Mouse (Mus musculus) heart, embryonic 15.5 days (tissue): ENCODE measurements around the gene Nuak2. TPM values are rescaled to one million over a fixed set of nuclear protein-coding genes. Genes with fewer than 3 reads are reported as not detected.

Experiments
- ATAC-seq: fragments of 200-750 bp; cut with Nextera tagmentation; replicated peaks from 2 replicates; pipeline ENCODE4 v1.8.0; 2017; ENCODE audit warnings: low read depth, moderate TSS enrichment; ENCODE audit not compliant: insufficient number of reproducible peaks, insufficient read depth, low FRiP score
- H3K27ac ChIP-seq: fragments of 300-500 bp; sonication (generic); 2 replicates; pipeline ENCODE4 v1.5.1; 2015; ENCODE audit warnings: mild to moderate bottlenecking, inconsistent platforms
- H3K27me3 ChIP-seq: fragments of 300-500 bp; sonication (generic); 2 replicates; pipeline ENCODE4 v1.6.1; 2015; ENCODE audit warnings: inconsistent platforms
- H3K36me3 ChIP-seq: fragments of 300-500 bp; sonication (generic); 2 replicates; pipeline ENCODE4 v1.6.1; 2015; ENCODE audit warnings: mild to moderate bottlenecking, inconsistent platforms
- H3K4me1 ChIP-seq: fragments of 300-500 bp; sonication (generic); replicated peaks from 2 replicates; pipeline ENCODE4 v1.6.1; 2015; ENCODE audit warnings: inconsistent platforms
- H3K4me2 ChIP-seq: fragments of 300-500 bp; sonication (generic); 2 replicates; pipeline ENCODE4 v1.6.1; 2015; ENCODE audit warnings: inconsistent platforms, mild to moderate bottlenecking, moderate library complexity
- H3K4me3 ChIP-seq: fragments of 300-500 bp; sonication (generic); 2 replicates; pipeline ENCODE4 v1.5.1; 2015; ENCODE audit warnings: mild to moderate bottlenecking, inconsistent platforms
- H3K9ac ChIP-seq: fragments of 300-500 bp; sonication (generic); 2 replicates; pipeline ENCODE4 v1.6.1; 2015; ENCODE audit warnings: mild to moderate bottlenecking, inconsistent platforms
- H3K9me3 ChIP-seq: fragments of 300-500 bp; sonication (generic); replicated peaks from 2 replicates; pipeline ENCODE4 v1.6.1; 2016; ENCODE audit warnings: inconsistent platforms
- WGBS: fragments of 180-500 bp; shearing (Covaris S2); methylation state at CpG from one replicate; pipeline ENCODE4 v1.1.7; 2015; ENCODE audit warnings: mixed read lengths; 5-methylcytosine and 5-hydroxymethylcytosine counted together
- polyA plus RNA-seq: library from polyadenylated mRNA; unstranded; fragments of >200 nt; fragmentation: Nextera tagmentation; extraction: Ambion mirVana; gene quantifications from 2 replicates; pipeline ENCODE4 v1.2.1, GENCODE M21; 2015

Nuak2 gene
- polyA plus RNA-seq, 1 experiment from 2014 or later, result 3.0 TPM

GRCm38 (mm10) chr1:132286735-132287134 is 29.2 kb upstream of the Nuak2 start:
- Histone ChIP-seq H3K36me3 (no peaks in the 10 kb centered on the region), H3K27ac (no peak overlapping the region), H3K4me2 (no peak overlapping the region), H3K9me3 (no peaks in the 10 kb centered on the region), H3K9ac (no peak overlapping the region), H3K4me1 (peaks cover 19% of the 10 kb centered on the region), H3K4me3 (no peak overlapping the region), H3K27me3 (0 out of 2 replicates have a peak, but pooled peaks cover 4% of the 10 kb centered on the region)
- no peak for ATAC-seq
- 74% methylated on average over 1 of the region's 1 CpGs for WGBS

GRCm38 (mm10) chr1:132287445-132287844 is 28.5 kb upstream of the Nuak2 start:
- peaks cover 26% of the 10 kb centered on the region for H3K4me1 ChIP-seq
- ATAC-seq, result no peak
- no peak overlapping the region for H3K4me3 ChIP-seq
- no peak overlapping the region for H3K9ac ChIP-seq
- WGBS, result 37% methylated on average over 2 of the region's 2 CpGs
- H3K4me2 ChIP-seq, result no peak overlapping the region
- peak overlapping the region; percentile 32; the same call in 1 of the 2 replicates for H3K27ac ChIP-seq
- 0 out of 2 replicates have a peak, but pooled peaks cover 4% of the 10 kb centered on the region for H3K27me3 ChIP-seq
- no peaks in the 10 kb centered on the region for H3K9me3 ChIP-seq
- no peaks in the 10 kb centered on the region for H3K36me3 ChIP-seq

- 32% methylated on average over 11 of the region's 11 CpGs for WGBS
- no peak for ATAC-seq
- Histone ChIP-seq H3K4me3 (no peak overlapping the region), H3K27me3 (0 out of 2 replicates have a peak, but pooled peaks cover 4% of the 10 kb centered on the region), H3K4me1 (peaks cover 31% of the 10 kb centered on the region), H3K4me2 (no peak overlapping the region), H3K9me3 (no peaks in the 10 kb centered on the region), H3K27ac (0 out of 2 replicates have a peak overlapping the region, but pooled peaks have one; percentile 32), H3K9ac (no peak overlapping the region), H3K36me3 (no peaks in the 10 kb centered on the region)
Observed at GRCm38 (mm10) chr1:132287991-132288451, 27.9 kb upstream of the Nuak2 start.

GRCm38 (mm10) chr1:132289965-132290364 is 26.0 kb upstream of the Nuak2 start:
- no peak overlapping the region for H3K4me2 ChIP-seq
- H3K4me3 ChIP-seq, result no peak overlapping the region
- H3K9me3 ChIP-seq, result no peaks in the 10 kb centered on the region
- H3K36me3 ChIP-seq, result no peaks in the 10 kb centered on the region
- H3K9ac ChIP-seq, result no peak overlapping the region
- ATAC-seq, result no peak
- no peak overlapping the region for H3K27ac ChIP-seq
- 62% methylated on average over 6 of the region's 6 CpGs for WGBS
- peaks cover 6% of the 10 kb centered on the region; the same call in 1 of the 2 replicates for H3K27me3 ChIP-seq
- H3K4me1 ChIP-seq, result peaks cover 31% of the 10 kb centered on the region

- Histone ChIP-seq H3K4me3 (no peak overlapping the region), H3K4me2 (no peak overlapping the region), H3K4me1 (peaks cover 31% of the 10 kb centered on the region), H3K27ac (no peak overlapping the region), H3K9me3 (no peaks in the 10 kb centered on the region), H3K27me3 (peaks cover 13% of the 10 kb centered on the region; the same call in 1 of the 2 replicates), H3K9ac (no peak overlapping the region), H3K36me3 (no peaks in the 10 kb centered on the region)
- no peak for ATAC-seq
- WGBS, result 64% methylated on average over 11 of the region's 11 CpGs
Observed at GRCm38 (mm10) chr1:132290921-132291675, 24.8 kb upstream of the Nuak2 start.

GRCm38 (mm10) chr1:132291706-132292105 is 24.2 kb upstream of the Nuak2 start:
- Histone ChIP-seq H3K4me3 (no peak overlapping the region), H3K9ac (no peak overlapping the region), H3K27me3 (peaks cover 15% of the 10 kb centered on the region), H3K4me2 (no peak overlapping the region), H3K9me3 (no peaks in the 10 kb centered on the region), H3K36me3 (no peaks in the 10 kb centered on the region), H3K4me1 (peaks cover 31% of the 10 kb centered on the region), H3K27ac (no peak overlapping the region)
- no peak for ATAC-seq
- 55% methylated on average over 4 of the region's 4 CpGs for WGBS

- WGBS, result 48% methylated on average over 21 of the region's 21 CpGs
- Histone ChIP-seq H3K27ac (peak overlapping the region; percentile 57), H3K36me3 (no peaks in the 10 kb centered on the region), H3K4me3 (no peak overlapping the region), H3K9ac (no peak overlapping the region), H3K9me3 (no peaks in the 10 kb centered on the region), H3K27me3 (peaks cover 22% of the 10 kb centered on the region), H3K4me1 (peaks cover 28% of the 10 kb centered on the region), H3K4me2 (peak overlapping the region; percentile 9; the same call in 1 of the 2 replicates)
- no peak for ATAC-seq
Observed at GRCm38 (mm10) chr1:132292318-132293129, 23.4 kb upstream of the Nuak2 start.

- no peak overlapping the region for H3K9ac ChIP-seq
- H3K4me2 ChIP-seq, result no peak overlapping the region
- ATAC-seq, result no peak
- 77% methylated on average over 7 of the region's 7 CpGs for WGBS
- H3K4me3 ChIP-seq, result no peak overlapping the region
- H3K36me3 ChIP-seq, result no peaks in the 10 kb centered on the region
- peaks cover 29% of the 10 kb centered on the region for H3K4me1 ChIP-seq
- H3K27ac ChIP-seq, result no peak overlapping the region
- H3K27me3 ChIP-seq, result peaks cover 46% of the 10 kb centered on the region
- H3K9me3 ChIP-seq, result no peaks in the 10 kb centered on the region
Observed at GRCm38 (mm10) chr1:132295506-132295905, 20.4 kb upstream of the Nuak2 start.

GRCm38 (mm10) chr1:132296051-132296450 is 19.9 kb upstream of the Nuak2 start:
- no peak overlapping the region for H3K4me3 ChIP-seq
- H3K9ac ChIP-seq, result no peak overlapping the region
- peaks cover 46% of the 10 kb centered on the region for H3K27me3 ChIP-seq
- H3K36me3 ChIP-seq, result no peaks in the 10 kb centered on the region
- H3K4me2 ChIP-seq, result no peak overlapping the region
- ATAC-seq, result no peak
- 65% methylated on average over 3 of the region's 3 CpGs for WGBS
- H3K4me1 ChIP-seq, result peaks cover 30% of the 10 kb centered on the region
- H3K9me3 ChIP-seq, result no peaks in the 10 kb centered on the region
- no peak overlapping the region for H3K27ac ChIP-seq

GRCm38 (mm10) chr1:132298425-132298800 is 17.5 kb upstream of the Nuak2 start, which contains the start of gene Klhdc8a:
Gene Klhdc8a (plus strand): TSS chr1:132298626.
- Histone ChIP-seq H3K9ac (peak within 1 kb of the TSS; percentile 65), H3K4me1 (peaks cover 20% of the 10 kb centered on the region), H3K4me2 (peak within 1 kb of the TSS; percentile 100), H3K9me3 (no peaks in the 10 kb centered on the region), H3K27me3 (peaks cover 59% of the 10 kb centered on the region), H3K4me3 (peak within 1 kb of the TSS; percentile 64), H3K36me3 (no peaks in the 10 kb centered on the region), H3K27ac (no peak within 1 kb of the TSS)
- 4% methylated on average over 28 of the region's 28 CpGs for WGBS
- peak; percentile 17; the same call in 1 of the 2 replicates for ATAC-seq

GRCm38 (mm10) chr1:132298801-132299464 is 17.0 kb upstream of the Nuak2 start:
- Histone ChIP-seq H3K36me3 (no peaks in the 10 kb centered on the region), H3K27me3 (peaks cover 59% of the 10 kb centered on the region), H3K4me2 (peak overlapping the region; percentile 100), H3K9me3 (no peaks in the 10 kb centered on the region), H3K9ac (peak overlapping the region; percentile 65), H3K4me3 (peak overlapping the region; percentile 64), H3K27ac (no peak overlapping the region), H3K4me1 (peaks cover 20% of the 10 kb centered on the region)
- 2% methylated on average over 71 of the region's 71 CpGs for WGBS
- peak; percentile 23; the same call in 1 of the 2 replicates for ATAC-seq
